Mouse (Mus musculus) erythroblast, embryonic 14.5 days (primary cell): ENCODE measurements around the gene Aprt.

Source experiments
- GATA1 ChIP-seq: IDR thresholded peaks from 2 replicates; pipeline ENCODE4 v1.6.1; 2012; ENCODE audit warnings: low read length, inconsistent platforms, mixed read lengths
- TAL1 ChIP-seq: IDR thresholded peaks from 3 replicates; pipeline ENCODE4 v1.6.1; 2012; ENCODE audit warnings: low read length, inconsistent platforms, mixed read lengths

- TF ChIP-seq TAL1 (no peak), GATA1 (no peak)
These were observed 2.4 kb downstream of the Aprt start for GRCm38 (mm10) chr8:122574264-122574663.
